Mouse (Mus musculus) layer of hippocampus, adult 18-20 months (tissue): ENCODE measurements around the gene Prpsap1. TPM values are rescaled to one million over a fixed set of nuclear protein-coding genes. Genes with fewer than 3 reads are reported as not detected.

ENCODE experiments used
- DNase-seq, 2 experiments: peaks; one replicate each; pipeline ENCODE4 v3.0.0; 2022; ENCODE audit warnings: low spot score in 2 of 2
- long read RNA-seq: library from polyadenylated mRNA; stranded (forward); transcript quantifications from one replicate; pipeline ENCODE4 v2.0.0, GENCODE M21; 2021
- total RNA-seq, 2 experiments: library from RNA; stranded (reverse); gene quantifications; 2 replicates each; pipeline ENCODE4 v1.2.3; 2021

Gene Prpsap1
- total RNA-seq, result 10 to 100 TPM; 87.0 to 91.5 TPM
- long read RNA-seq, transcript Prpsap1-201 (10 exons, 1,841 nt), result major isoform, 80 of 107 reads
- long read RNA-seq, partial matches to known transcripts, result 1 of 107 reads
- long read RNA-seq, other reads (novel, unspliced or antisense), result 19 of 107 reads

- DNase-seq, result peak in 1 of 2 experiments; percentile 45
Observed at GRCm38 (mm10) chr11:116493795-116494252, at the start of gene Prpsap1. Gene Prpsap1 (minus strand): TSS chr11:116494202.

GRCm38 (mm10) chr11:116543110-116543509, 49.1 kb upstream of the Prpsap1 start:
- DNase-seq, result peak in 1 of 2 experiments; percentile 46

GRCm38 (mm10) chr11:116541183-116541582, 47.2 kb upstream of the Prpsap1 start:
- no peak for DNase-seq

- DNase-seq, result no peak
Observed at GRCm38 (mm10) chr11:116538142-116538735, 44.2 kb upstream of the Prpsap1 start.

GRCm38 (mm10) chr11:116537388-116537787, 43.4 kb upstream of the Prpsap1 start:
- no peak for DNase-seq

- no peak for DNase-seq
Observed at GRCm38 (mm10) chr11:116536685-116537084, 42.7 kb upstream of the Prpsap1 start.

GRCm38 (mm10) chr11:116534154-116534865, 40.3 kb upstream of the Prpsap1 start:
- peak; percentile 64 to 78 for DNase-seq

GRCm38 (mm10) chr11:116533341-116534153, 39.5 kb upstream of the Prpsap1 start:
- DNase-seq, result no peak

GRCm38 (mm10) chr11:116532810-116533338, 38.9 kb upstream of the Prpsap1 start:
- peak in 1 of 2 experiments; percentile 40 for DNase-seq

- DNase-seq, result no peak
Observed at GRCm38 (mm10) chr11:116532262-116532809, 38.3 kb upstream of the Prpsap1 start.

- peak in 1 of 2 experiments; percentile 1 for DNase-seq
Observed at GRCm38 (mm10) chr11:116531371-116532191, 37.6 kb upstream of the Prpsap1 start.

GRCm38 (mm10) chr11:116530187-116531147, 36.5 kb upstream of the Prpsap1 start, which contains the start of gene Sphk1:
Gene Sphk1 (plus strand): TSS chr11:116530925.
- no peak for DNase-seq

GRCm38 (mm10) chr11:116528636-116529320, 34.8 kb upstream of the Prpsap1 start:
- DNase-seq, result no peak

GRCm38 (mm10) chr11:116523699-116524189, 29.7 kb upstream of the Prpsap1 start:
- DNase-seq, result peak in 1 of 2 experiments; percentile 1

GRCm38 (mm10) chr11:116522886-116523698, 29.1 kb upstream of the Prpsap1 start:
- peak in 1 of 2 experiments; percentile 20 for DNase-seq

- DNase-seq, result no peak
Observed at GRCm38 (mm10) chr11:116522046-116522445, 28.0 kb upstream of the Prpsap1 start.

GRCm38 (mm10) chr11:116521143-116521542, 27.1 kb upstream of the Prpsap1 start:
- DNase-seq, result no peak
